Mouse (Mus musculus) left cerebral cortex, postnatal 10 days (tissue): Measurements from ENCODE around the gene Wbp2. TPM values are rescaled to one million over a fixed set of nuclear protein-coding genes. Genes with fewer than 3 reads are reported as not detected.
A peak's percentile ranks its signal among the peaks of the same experiment; 100 is the strongest.

Source experiments
- DNase-seq, 2 experiments: peaks; one replicate each; pipeline ENCODE4 v3.0.0; 2021 to 2022; ENCODE audit warnings: low spot score in 2 of 2, mixed read lengths in 1 of 2; ENCODE audit errors: extremely low spot score in 1 of 2
- intact Hi-C: fragments of 180-260 bp; cut with DNase I; formaldehyde crosslinking; loops from one replicate; pipeline ENCODE4 v1.15.1; 2025
- total RNA-seq, 2 experiments: library from RNA; stranded (reverse); gene quantifications; 2 replicates each; pipeline ENCODE4 v1.2.3; 2021

Wbp2 gene
- total RNA-seq, 2 experiments from 2014 or later, result 229 to 234 TPM

DNA sequence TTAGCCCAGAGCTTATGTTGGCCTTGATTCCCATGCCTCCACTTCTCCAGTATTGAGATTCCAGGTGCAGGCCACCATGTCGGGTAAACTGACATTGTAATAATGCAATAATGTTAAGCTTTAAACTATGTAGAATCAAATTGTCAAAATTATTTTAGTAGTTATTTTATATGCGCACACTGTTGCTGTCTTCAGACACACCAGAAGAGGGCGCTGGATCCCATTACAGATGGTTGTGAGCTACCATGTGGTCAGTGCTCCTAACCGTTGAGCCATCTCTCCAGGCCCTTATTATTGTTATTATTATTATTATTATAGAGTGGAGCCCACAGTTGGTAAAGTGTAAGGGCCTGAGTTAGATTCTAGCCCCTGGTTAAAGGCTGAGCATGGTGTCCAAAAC lies 24.3 kb upstream of the Wbp2 start:
- DNase-seq, result no peak
- intact Hi-C loops, result no loop called here

- peak in 1 of 2 experiments; percentile 20 for DNase-seq
- intact Hi-C loops, result no loop called here
Measured at GRCm38 (mm10) chr11:116110540-116110939, 23.7 kb upstream of the Wbp2 start.

DNA sequence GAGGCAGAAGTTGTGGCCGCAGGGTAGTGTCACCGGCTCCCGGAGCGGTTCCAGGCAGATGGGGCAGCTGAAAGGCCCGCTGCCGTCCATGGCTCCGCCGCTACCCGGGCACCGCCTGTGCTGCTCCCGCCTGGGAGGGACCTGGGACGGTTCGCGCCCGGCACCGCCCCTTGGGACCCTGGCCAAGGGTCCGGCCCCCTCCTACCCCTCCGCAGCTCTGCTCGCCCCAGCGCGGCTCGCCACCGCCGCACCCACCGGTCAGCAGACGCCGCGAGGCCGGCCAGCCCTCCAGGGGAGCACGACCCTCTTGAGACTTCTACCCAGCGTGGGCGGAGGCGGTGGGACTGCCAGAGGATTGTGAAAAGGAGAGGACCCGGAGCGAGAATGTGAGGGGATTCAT lies 23.3 kb upstream of the Wbp2 start:
- DNase-seq, result peak in 1 of 2 experiments; percentile 88
- intact Hi-C loops, result no loop called here

- intact Hi-C loops, result no loop called here
- peak in 1 of 2 experiments; percentile 39 for DNase-seq
Measured at GRCm38 (mm10) chr11:116109441-116110081, 22.8 kb upstream of the Wbp2 start.

DNA sequence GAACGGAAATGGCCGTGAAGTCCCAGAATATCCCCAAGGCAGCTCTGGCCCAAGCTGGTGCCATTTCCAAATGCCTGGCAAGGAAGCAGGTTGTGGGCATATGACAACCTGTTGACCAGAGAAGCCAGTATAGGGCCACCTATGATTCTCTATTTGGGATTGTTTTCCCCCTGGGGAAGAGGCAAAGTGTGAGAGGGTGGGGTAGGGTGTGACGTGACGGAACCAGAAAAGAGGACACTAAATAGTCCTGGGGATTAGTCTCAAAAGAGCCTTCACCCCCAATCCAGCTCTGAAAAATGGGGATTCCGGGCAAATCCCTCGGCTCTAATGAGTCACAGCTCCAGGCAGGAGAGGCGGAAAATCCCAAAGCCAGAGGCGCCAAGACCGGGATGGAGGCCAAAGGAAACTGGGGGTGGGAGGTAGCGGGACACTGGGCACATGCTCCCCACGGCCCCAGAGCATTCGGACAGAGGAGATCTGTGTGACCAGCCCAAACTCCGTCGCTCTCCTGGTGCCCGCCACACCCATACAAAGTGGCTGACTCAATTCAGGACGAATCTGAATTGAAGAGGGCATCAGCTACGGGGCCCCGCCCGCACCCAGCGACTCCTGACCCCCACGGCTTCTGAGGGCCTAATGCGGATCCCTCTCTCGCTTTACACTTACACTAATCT lies 21.8 kb upstream of the Wbp2 start:
- intact Hi-C loops, result no loop called here
- DNase-seq, result no peak

DNA sequence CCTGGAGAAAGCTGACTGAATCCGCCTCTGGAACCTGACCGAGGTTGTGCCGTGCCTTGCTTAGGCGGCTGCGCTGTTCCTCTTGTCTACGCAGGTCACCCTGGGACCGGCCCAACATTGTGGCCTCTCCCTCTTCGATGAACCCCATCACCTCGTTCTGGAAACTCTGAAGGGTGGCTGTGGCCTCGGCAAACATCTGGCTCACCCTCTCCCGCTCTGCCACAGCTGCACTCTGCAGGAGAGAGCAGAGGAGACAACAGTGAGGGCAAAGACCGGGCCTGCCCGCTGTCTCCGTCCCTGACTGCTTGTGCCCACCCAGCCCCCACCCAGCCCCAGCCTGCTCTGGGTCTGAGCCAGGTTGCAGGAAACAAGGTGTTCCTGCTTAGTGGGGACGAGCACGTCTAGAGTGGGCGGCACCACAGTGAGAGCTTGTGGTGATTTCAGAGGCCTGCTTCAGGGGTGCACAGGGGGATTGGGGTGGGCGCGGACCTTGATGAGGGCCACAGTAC lies 21.0 kb upstream of the Wbp2 start:
- intact Hi-C loops, result no loop called here
- no peak for DNase-seq

GRCm38 (mm10) chr11:116106963-116107776 lies 20.4 kb upstream of the Wbp2 start:
- intact Hi-C loops, result no loop called here

GRCm38 (mm10) chr11:116106154-116106962 lies 19.6 kb upstream of the Wbp2 start:
- DNase-seq, result no peak
- intact Hi-C loops, result no loop called here

More at GRCm38 (mm10) chr11:116106963-116107776, 20.4 kb upstream of the Wbp2 start:
- no peak for DNase-seq

GRCm38 (mm10) chr11:116105065-116105464 lies 18.3 kb upstream of the Wbp2 start:
- no peak for DNase-seq
- intact Hi-C loops, result no loop called here

DNA sequence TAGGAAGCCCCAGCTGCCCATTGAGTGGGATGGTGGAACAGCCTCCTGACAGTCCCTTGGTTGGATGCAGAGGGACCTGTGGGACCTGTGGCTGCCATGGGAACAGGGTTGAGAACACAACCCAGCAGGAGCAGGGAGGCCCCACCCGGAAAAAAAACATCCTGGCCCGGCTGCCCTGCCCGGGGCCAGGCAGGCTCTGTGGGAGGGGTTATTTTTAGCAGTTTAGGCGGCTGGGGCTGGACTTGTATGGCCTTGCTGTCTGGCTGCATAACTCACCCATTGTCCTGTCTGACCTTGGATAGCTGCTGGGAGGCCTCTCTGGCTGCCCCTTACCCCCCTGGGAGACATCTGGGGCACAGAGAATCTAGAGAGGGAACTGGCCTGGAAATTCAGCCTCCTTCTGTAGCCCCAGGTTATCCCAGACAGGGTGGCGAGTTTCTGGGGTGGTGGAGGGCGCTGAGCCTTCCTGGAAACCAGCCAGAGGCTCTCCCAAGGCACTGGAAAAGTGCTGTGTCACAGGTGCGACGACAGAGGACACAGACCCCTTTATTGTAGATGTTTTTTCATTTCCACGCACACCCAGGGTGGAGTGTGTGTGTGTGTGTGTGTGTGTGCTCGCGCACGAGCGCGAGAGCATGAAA lies 17.3 kb upstream of the Wbp2 start:
- DNase-seq, result peak in 1 of 2 experiments; percentile 87
- intact Hi-C loops, result no loop called here

GRCm38 (mm10) chr11:116103572-116103971 lies 16.8 kb upstream of the Wbp2 start:
- intact Hi-C loops, result no loop called here
- no peak for DNase-seq

- DNase-seq, result no peak
- intact Hi-C loops, result no loop called here
Measured at GRCm38 (mm10) chr11:116102472-116102871, 15.7 kb upstream of the Wbp2 start.

DNA sequence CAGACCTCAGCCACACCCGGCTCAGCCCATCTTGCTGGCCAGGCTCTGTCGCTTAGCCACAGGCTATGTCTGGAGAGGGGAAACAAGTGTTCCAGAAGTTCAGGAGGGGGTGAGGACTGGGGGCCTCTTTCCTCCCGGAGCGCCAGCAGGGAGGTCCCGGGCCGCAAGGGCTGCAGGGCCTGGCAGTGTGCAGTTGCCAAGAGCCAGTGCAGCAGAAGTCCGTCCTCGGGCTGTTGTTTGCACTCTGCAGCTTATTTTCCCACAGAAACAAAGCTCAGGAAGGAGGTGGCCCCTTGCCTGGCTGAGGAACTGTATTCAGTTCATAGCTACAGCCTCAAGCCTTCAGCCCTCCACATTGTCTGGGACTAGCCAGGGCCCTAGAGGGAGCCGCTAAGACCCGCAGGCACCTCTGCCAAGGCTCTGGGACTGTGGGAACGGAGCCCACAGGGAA lies 15.2 kb upstream of the Wbp2 start:
- peak; percentile 39 to 82 for DNase-seq
- intact Hi-C loops, result no loop called here

GRCm38 (mm10) chr11:116100839-116101238 lies 14.0 kb upstream of the Wbp2 start:
- intact Hi-C loops, result no loop called here

GRCm38 (mm10) chr11:116100385-116100784 lies 13.6 kb upstream of the Wbp2 start:
- DNase-seq, result no peak
- intact Hi-C loops, result no loop called here

More at GRCm38 (mm10) chr11:116100839-116101238, 14.0 kb upstream of the Wbp2 start:
- no peak for DNase-seq

DNA sequence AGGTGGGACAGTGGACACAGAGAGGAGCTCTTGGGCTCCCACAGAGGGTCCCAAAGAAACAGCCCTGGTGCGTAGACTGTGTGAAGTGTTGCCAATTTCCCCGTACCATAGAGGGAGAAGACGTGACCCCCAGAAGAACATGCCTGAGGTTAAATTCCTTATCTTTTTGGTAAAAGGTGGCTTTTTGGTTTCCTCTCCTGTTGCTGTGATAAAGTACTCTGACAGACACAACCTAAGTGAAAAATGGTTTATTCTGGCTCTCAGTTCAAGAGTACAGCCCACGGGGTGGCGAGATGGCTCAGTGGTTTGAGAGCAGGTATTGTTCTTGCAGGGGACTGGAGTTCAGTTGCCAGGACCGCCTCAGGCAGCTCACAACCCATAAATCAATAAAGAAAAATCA lies 12.7 kb upstream of the Wbp2 start:
- intact Hi-C loops, result no loop called here
- DNase-seq, result no peak

DNA sequence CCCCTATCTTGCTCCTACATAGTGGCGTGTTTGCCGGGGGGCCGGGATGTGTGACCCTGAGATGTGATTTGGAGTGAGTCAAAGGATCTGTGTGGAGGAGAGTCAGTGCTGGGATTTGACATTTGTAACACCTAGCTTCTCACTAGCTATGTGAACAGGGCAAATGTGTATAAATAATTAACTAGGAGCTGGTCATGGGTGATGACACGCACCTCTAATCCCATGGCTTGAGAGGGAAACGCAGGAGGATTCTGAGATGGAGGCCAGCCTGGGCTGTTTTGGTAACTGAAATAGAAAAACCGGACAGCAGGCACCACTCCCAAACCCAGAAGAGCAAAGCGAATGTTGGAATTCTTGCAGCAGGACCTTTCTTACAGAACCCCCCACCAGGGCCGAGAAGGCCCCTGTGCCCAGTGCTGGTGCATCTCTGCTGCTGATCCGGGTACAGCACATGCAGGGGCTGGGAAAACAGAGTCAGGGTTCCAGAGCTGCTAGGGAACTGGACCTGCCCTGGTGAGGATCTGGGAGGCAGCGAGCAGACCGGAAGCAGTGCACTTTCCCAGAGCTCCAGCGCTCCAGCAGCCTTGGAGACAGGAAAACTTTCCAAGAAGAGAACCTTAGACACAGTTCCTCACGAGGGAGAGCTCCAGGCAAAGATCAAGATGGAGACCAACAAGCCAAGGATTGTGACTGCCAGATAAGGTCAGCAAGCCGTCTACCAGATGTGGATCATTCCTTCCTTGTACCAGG lies 12.1 kb upstream of the Wbp2 start:
- DNase-seq, result no peak
- intact Hi-C loops, result no loop called here
